Mouse (Mus musculus): ENCODE measurements around the gene Tmprss12.
"Not testable (repeated sequence)": the region's sequence is repeated elsewhere in the genome, so short reads cannot be mapped to it uniquely, and the experiment has no call there.

The Tmprss12 gene

GRCm38 (mm10) chr15:100274790-100275559 lies 5.7 kb upstream of the Tmprss12 start:
- DNase-seq (ENCODE audit: low spot score), result no peak

DNA sequence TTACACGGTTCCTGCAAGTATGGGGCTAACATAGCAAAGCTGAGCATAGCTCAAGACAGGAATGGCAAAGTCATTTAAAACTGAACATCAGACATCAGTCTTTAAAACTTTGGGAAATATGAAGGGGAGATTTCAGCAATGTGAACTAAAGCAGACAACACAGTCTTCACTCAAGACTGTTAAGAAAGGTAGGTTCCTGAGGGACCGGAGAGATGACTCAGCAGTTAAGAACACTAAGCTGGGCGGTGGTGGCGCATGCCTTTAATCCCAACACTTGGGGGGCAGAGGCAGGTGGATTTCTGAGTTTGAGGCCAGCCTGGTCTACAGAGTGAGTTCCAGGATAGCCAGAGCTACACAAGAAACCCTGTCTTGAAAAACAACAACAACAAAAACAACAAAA lies 4.2 kb upstream of the Tmprss12 start:
- no peak for DNase-seq (ENCODE audit: low spot score)

DNA sequence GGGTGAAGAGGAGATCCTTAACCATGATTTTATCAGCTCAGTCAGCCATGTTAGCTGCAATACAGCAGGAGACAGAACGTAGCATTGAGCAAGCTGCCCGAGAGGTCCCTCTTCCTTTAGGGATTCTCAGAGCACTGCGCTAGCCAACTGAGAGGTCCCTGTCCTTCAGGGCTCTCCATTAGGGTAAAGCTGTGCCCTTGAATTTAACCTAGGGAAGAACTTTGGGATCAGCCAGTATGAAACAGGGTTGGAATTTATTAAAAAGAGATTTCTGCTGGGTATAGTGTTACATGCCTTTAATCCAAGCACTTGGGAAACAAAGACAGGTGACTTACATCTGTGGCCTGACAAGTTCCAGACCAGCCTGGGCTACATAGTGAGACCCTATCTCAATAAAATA lies 3.1 kb upstream of the Tmprss12 start:
- DNase-seq (ENCODE audit: low spot score), result no peak

DNA sequence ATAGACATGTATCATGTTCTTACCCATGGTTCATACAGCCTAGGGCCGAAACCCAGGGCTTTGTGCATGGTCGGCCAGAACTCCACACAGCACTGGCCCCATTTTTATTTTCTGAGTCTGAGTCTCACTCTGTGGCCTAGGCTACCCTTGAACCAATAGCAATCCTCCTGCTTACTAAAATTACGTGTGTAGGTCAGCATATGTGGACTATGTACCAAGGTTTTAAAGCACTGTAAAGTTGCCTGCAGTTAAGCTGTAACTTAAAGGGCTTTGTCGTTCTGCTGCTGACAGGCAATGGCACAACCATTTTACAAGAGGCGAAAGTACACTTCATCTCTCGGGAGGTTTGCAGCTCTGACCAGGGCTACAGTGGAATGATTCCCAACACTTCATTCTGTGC lies 8.3 kb downstream of the Tmprss12 start:
- no peak for DNase-seq (ENCODE audit: low spot score)

DNA sequence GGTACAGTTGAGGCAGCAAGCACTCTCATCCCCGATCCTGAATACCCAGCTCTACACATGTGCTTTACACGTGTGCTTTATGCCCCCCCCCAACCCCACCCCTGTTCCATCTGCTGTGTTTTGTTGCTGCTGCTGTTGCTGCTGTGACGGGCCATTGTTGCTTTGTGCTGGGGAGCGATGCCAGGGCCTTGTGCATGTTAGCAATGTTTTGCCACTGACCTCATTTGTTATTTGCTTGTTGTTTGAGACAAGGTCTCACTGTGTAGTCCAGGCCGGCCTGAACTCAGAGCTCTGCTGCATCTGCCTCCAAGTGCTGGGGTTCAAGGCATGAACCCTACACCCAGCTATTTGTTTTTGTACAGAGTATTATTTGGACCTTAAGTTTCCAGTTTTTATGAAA lies 10.2 kb downstream of the Tmprss12 start:
- no peak for DNase-seq (ENCODE audit: low spot score)

- no peak for DNase-seq (ENCODE audit: low spot score)
Measured at GRCm38 (mm10) chr15:100292326-100292725, 11.7 kb downstream of the Tmprss12 start.

GRCm38 (mm10) chr15:100297856-100298255 lies 17.2 kb downstream of the Tmprss12 start:
- DNase-seq (ENCODE audit: low spot score), result no peak

- DNase-seq (ENCODE audit: low spot score), result no peak
Measured at GRCm38 (mm10) chr15:100300499-100300898, 19.9 kb downstream of the Tmprss12 start.

DNA sequence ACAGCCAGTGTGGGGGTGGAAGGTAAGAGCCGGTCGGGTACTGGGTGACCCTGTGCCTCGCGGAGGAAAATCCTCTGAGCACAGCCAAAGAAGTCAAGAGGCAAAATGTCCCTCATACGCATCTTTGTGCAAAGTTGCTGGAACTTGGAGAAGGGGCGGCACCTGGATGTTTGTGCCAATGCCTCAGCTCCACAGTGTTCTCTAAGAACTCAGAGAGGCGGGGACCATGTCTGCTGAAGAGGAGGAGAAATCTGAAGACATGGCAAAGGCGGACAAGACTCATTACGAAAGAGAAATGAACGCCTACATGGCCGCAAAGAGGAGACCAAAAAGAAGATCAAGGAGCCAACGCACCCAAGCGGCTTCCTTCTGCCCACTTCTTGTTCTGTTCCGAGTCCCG lies 20.9 kb downstream of the Tmprss12 start:
- no peak for DNase-seq (ENCODE audit: low spot score)

DNA sequence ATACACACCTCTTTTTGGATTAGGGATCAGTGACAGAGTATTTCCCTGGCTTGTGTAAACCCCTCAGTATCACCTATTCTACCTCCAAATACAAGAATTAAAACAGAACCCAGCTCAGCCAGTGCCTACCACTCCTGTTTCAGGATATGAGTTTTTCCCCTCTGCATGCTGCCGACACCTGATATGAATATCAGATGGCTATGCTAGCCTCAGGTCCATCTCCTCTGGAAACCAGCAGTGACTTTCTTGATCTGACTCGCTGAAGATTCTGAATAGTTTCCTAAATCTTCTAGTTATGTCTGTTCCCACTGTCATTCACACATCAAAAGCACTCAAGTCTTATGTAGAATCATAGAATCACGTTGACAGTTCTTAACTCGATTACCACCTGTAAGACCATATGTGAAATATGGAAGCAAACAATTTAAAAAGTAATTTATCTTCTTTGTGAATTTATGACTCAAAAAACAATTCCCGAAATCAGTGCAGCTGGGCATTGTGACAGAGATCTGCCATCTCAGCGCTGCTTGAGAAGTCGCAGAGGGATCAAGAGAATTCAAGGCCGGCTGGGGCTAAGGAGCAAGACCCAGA lies 22.9 kb downstream of the Tmprss12 start:
- no peak for DNase-seq (ENCODE audit: low spot score)

- peak; percentile 64 for DNase-seq (ENCODE audit: low spot score)
Measured at GRCm38 (mm10) chr15:100304019-100304991, 23.7 kb downstream of the Tmprss12 start, which contains the start of gene Mettl7a1. Gene Mettl7a1 (plus strand): TSS chr15:100304140.

GRCm38 (mm10) chr15:100306201-100306600 lies 25.6 kb downstream of the Tmprss12 start:
- no peak for DNase-seq (ENCODE audit: low spot score)

DNA sequence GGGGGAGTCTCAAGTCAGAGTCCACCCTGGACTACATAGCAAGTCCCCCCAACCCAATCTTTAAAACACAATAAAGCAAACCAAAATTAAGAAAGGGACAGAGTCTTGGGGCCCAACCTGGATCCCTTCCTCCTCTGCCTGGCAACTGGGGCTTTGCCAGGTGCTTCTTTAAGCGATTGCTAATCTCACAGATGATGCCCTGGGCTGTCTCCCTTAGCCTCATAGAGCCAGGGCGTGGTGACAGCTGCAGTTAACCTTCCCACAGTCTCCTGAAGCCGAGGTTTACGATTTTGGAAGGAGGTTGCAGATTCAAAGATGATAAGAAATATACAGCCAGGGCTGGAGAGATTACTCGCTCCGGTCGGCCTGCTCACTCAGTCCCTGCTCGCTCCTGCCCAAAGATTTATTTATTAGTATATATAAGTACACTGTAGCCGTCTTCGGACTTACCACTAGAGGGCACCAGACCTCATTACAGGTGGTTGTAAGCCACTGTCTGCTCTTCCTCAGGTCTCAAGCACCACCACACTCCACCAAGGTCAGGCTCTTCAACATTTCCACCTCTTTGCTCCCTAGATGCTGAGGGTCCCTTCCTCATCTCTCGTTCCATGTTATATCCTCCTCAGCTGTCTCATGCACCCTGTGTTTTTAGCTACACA lies 26.9 kb downstream of the Tmprss12 start:
- DNase-seq (ENCODE audit: low spot score), result peak; percentile 47

DNA sequence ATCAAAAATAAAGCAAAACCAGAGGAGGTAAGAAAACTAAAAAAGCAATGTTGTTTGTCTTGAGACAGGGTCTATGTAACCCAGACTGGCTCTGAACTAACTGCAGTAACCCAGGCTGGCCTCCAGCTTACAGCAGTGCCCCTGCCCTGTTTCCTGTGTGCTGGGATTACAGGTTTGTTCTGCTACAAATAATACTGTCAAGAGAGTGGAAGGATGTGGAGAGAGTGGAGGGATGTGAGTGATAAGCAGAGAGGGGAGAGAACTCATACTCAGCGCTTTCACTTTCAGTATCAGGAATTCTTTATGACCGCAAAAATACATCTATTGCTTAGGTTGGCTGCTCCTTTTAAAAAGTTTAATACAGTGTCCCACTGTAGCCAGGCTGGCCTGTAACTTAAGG lies 31.7 kb downstream of the Tmprss12 start:
- no peak for DNase-seq (ENCODE audit: low spot score)

DNA sequence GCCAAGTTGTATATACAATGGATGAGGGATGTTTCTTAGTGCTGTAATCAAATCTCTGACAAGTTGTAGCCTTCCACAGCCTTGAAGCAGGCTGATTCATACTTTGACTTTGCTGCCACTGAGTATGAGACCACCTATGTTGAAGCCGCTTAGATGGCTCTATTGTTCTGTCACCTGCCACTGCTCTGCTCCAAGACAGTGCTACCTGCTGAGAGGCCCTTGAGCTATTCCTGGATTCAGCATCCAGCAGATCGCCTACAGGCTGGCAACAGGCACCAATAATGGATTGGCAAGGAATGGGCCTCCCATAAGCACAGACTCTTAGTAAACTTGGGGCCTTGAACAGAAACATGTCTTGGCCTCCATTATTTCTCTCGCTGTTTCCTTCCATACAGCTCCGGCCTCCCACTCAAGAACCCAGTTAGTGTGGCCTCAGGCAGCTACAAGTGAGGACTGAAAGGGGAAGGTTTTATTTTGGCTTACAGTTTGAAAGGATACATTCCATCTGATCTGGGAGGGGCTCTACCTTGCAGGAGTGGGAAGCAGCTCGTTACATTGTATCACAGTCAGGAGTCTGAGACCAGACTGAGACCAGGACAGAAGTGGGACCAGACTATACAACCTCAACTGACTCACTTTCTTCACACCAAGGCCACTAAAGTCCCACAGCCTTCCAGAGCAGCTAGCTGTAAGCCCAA lies 34.0 kb downstream of the Tmprss12 start:
- no peak for DNase-seq (ENCODE audit: low spot score)

GRCm38 (mm10) chr15:100318014-100318671 lies 37.5 kb downstream of the Tmprss12 start:
- not testable (repeated sequence) for DNase-seq (ENCODE audit: low spot score)

DNA sequence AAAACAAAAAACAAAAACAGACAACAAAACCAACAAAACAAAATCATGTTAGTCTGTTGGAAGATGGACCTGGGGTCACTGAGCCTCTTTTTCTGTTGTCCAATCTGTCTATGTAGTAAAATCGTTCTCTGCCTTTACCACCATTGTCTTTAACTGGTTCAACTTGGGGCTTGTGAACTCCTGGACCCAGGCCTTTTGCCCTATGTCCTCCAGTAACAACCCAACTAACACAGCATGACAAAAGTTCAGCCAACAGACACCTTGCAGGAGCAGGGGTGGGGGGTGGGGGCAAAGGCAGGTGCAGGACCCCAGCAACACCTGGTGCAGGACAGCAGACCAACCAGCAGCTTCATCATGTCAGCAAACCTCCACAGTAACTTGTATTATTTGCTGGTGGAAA lies 39.2 kb downstream of the Tmprss12 start:
- no peak for DNase-seq (ENCODE audit: low spot score)

- DNase-seq (ENCODE audit: low spot score), result no peak
Measured at GRCm38 (mm10) chr15:100320295-100320905, 39.8 kb downstream of the Tmprss12 start.

DNA sequence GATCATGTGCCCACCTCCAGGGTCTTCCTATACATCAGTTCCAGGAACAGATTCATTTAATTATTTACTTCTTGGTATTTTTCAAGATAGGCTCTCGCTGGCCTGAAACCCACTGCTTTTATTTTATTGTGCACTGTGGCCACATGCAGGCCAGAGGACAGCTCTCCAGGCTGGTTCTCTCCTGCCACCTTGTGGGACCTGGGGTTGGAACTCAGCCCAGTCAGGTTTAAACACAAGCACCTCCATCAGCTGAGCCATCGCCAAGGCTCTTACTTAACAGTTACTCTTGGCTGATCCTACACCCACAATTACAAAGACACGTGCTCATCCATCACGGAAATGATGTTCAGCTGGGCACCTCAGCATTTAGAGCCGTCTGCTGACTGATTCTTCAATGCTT lies 40.5 kb downstream of the Tmprss12 start:
- no peak for DNase-seq (ENCODE audit: low spot score)

- peak; percentile 22 for DNase-seq (ENCODE audit: low spot score)
Measured at GRCm38 (mm10) chr15:100324021-100324591, 43.5 kb downstream of the Tmprss12 start.
